Mouse (Mus musculus) large intestine, adult 2 months (tissue): ENCODE results near the gene Heatr6. TPM values are rescaled to one million over a fixed set of nuclear protein-coding genes. Genes with fewer than 3 reads are reported as not detected.

Experiments
- DNase-seq: peaks from one replicate; pipeline ENCODE4 v3.0.0-alpha.2; 2012; ENCODE audit warnings: low read depth, low spot score
- WGBS: fragments of 180-500 bp; shearing (Covaris S2); methylation state at CpG from one replicate; pipeline ENCODE4 v1.1.7; 2018; 5-methylcytosine and 5-hydroxymethylcytosine counted together
- polyA plus RNA-seq: library from polyadenylated mRNA; depleted of rRNA; stranded (reverse); fragments of >200 nt; gene quantifications from 2 replicates; pipeline ENCODE4 v1.2.3, GENCODE M21; 2012; rRNA removed

Gene Heatr6
- polyA plus RNA-seq, 1 experiment = 12.1 TPM

- DNase-seq = no peak
- 38% methylated on average over 6 of the region's 6 CpGs for WGBS
These were observed 42.6 kb downstream of the Heatr6 start for GRCm38 (mm10) chr11:83796112-83796511.

- 39% methylated on average over 10 of the region's 10 CpGs for WGBS
- no peak for DNase-seq
These were observed 43.6 kb downstream of the Heatr6 start for GRCm38 (mm10) chr11:83796980-83797608.

- whole genome bisulfite sequencing = 69% methylated on average over 12 of the region's 12 CpGs
- no peak for DNase-seq
These were observed 46.5 kb downstream of the Heatr6 start for GRCm38 (mm10) chr11:83799871-83800430.

GRCm38 (mm10) chr11:83802166-83802565 is 48.7 kb downstream of the Heatr6 start:
- DNase-seq = no peak
- WGBS = 68% methylated on average over 8 of the region's 8 CpGs

GRCm38 (mm10) chr11:83802581-83802980 is 49.1 kb downstream of the Heatr6 start:
- DNase-seq = no peak
- 82% methylated on average over 4 of the region's 4 CpGs for WGBS

GRCm38 (mm10) chr11:83810441-83810840 is 56.9 kb downstream of the Heatr6 start:
- no peak for DNase-seq
- WGBS = 95% methylated on average over 8 of the region's 8 CpGs

GRCm38 (mm10) chr11:83815191-83815590 is 61.7 kb downstream of the Heatr6 start:
- no peak for DNase-seq
- 77% methylated on average over 5 of the region's 5 CpGs for WGBS

- peak; percentile 52 for DNase-seq
- WGBS = 2% methylated on average over 9 of the region's 9 CpGs
These were observed 62.1 kb downstream of the Heatr6 start for GRCm38 (mm10) chr11:83815628-83816027.

GRCm38 (mm10) chr11:83817048-83817447 is 63.6 kb downstream of the Heatr6 start:
- 89% methylated on average over 6 of the region's 6 CpGs for WGBS
- DNase-seq = no peak

- 44% methylated on average over 4 of the region's 4 CpGs for WGBS
- DNase-seq = no peak
These were observed 64.5 kb downstream of the Heatr6 start for GRCm38 (mm10) chr11:83817994-83818393.

- 26% methylated on average over 9 of the region's 9 CpGs for WGBS
- DNase-seq = no peak
These were observed 65.2 kb downstream of the Heatr6 start for GRCm38 (mm10) chr11:83818591-83819127.

GRCm38 (mm10) chr11:83819806-83820483 is 66.4 kb downstream of the Heatr6 start:
- WGBS = 36% methylated on average over 10 of the region's 10 CpGs
- peak; percentile 72 for DNase-seq

GRCm38 (mm10) chr11:83826142-83826541 is 72.6 kb downstream of the Heatr6 start:
- 88% methylated on average over 3 of the region's 3 CpGs for WGBS

GRCm38 (mm10) chr11:83828553-83829142 is 75.2 kb downstream of the Heatr6 start:
- DNase-seq = no peak
- 77% methylated on average over 8 of the region's 8 CpGs for WGBS

More at GRCm38 (mm10) chr11:83826142-83826541, 72.6 kb downstream of the Heatr6 start:
- no peak for DNase-seq

- no peak for DNase-seq
These were observed 78.9 kb downstream of the Heatr6 start for GRCm38 (mm10) chr11:83832389-83832788.

More at GRCm38 (mm10) chr11:83832389-83832788, 78.9 kb downstream of the Heatr6 start:
- 54% methylated on average over 8 of the region's 8 CpGs for WGBS

Other genes with a start within 250 kb of the Heatr6 start
- gene Heatr9, start 231.5 kb upstream of the Heatr6 start, polyA plus RNA-seq = 0.04 and 0.05 TPM in 2 replicates
- 194 and 322 TPM in 2 replicates for gene Ccl5, start 223.2 kb upstream of the Heatr6 start, polyA plus RNA-seq
- 9.1 and 16.9 TPM in 2 replicates for gene Ccl9, start 175.1 kb upstream of the Heatr6 start, polyA plus RNA-seq
- 122 and 165 TPM in 2 replicates for gene Ccl6, start 160.6 kb upstream of the Heatr6 start, polyA plus RNA-seq
- not detected in 2 replicates for gene Rpl9-ps1, start 108.1 kb upstream of the Heatr6 start, polyA plus RNA-seq
- gene Ccl3, start 104.3 kb upstream of the Heatr6 start, polyA plus RNA-seq = 2.1 and 2.5 TPM in 2 replicates
- gene Ccl4, start 91.1 kb upstream of the Heatr6 start, polyA plus RNA-seq = 2.7 and 4.5 TPM in 2 replicates
- gene Wfdc17, start 49.7 kb upstream of the Heatr6 start, polyA plus RNA-seq = 3.3 and 5.8 TPM in 2 replicates
- gene Wfdc18, start 44.7 kb upstream of the Heatr6 start, polyA plus RNA-seq = not detected in 2 replicates
- 0.86 and 2.0 TPM in 2 replicates for gene Wfdc21, start 6.8 kb upstream of the Heatr6 start, polyA plus RNA-seq
- gene Hnf1b, start 96.4 kb downstream of the Heatr6 start, polyA plus RNA-seq = 14.4 and 17.7 TPM in 2 replicates
- 4.2 and 5.5 TPM in 2 replicates for gene Ddx52, start 188.4 kb downstream of the Heatr6 start, polyA plus RNA-seq
- gene Synrg, start 210.7 kb downstream of the Heatr6 start, polyA plus RNA-seq = 10.5 and 18.6 TPM in 2 replicates